Mouse (Mus musculus) fibroblast of lung, adult 2 months (primary cell): Measurements from ENCODE around the gene Fbxo34.

Experiments
- DNase-seq: peaks from one replicate; pipeline ENCODE4 v3.0.0-alpha.2; 2011; ENCODE audit warnings: low read depth

The Fbxo34 gene

DNA sequence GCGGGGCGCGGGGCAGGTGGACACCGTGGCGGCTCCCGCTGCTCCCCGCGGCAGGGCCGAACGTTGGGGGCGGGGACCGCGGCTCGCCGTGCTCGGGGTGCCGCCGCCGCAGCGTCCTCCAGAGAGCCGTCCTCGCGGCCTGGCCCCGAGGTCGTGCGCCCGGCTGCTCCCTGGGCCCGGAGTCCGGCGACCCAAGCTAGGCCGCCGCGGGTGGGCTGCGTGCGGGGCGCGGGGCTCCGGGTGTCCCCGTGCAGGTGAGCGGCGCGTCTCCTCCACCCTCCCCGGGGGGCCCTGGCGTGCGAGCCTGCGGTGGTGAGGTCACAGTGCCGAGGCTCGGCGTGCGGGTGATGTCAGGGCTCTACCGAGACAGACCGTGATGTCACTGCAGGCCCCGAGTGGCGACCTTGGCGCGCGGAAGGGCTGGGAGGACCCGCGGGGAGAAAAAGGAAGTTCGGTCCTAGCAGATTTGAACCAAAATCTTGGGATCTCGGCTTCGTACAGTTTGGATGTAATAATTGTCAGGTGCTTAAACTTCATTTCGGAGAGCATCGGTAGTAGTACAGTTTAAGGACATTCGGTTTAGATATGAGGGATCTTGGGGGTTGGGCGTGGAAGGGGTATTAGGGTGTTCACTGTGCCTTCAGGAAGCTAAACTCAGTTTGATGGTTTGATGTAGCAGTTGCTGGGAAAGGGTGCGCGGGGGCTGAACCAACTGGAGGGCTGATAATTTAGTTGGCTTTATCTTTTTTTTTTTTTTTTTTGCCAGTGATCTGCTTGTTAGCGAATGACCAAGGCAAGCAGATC is 22.7 kb downstream of the Fbxo34 start:
- DNase-seq: no peak

DNA sequence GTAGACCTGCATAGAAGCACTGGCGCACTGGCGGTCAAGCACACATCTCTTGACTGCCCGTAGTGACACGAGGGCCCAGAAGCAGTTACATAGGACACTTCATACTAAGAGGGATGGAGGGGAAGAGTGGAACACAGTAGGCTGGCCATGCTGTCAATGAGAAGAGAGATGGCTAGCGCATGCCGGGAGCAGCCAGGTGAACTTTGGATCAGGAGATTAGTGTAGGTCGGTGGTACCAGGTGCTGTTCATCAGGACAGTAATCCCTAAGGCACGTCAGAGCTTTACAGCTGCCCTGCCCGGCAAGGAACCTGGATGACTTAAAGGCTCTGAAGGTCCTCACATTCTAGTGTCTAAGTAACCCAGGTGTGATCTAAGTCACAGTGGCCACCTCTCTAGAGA is 23.7 kb downstream of the Fbxo34 start:
- no peak for DNase-seq

DNA sequence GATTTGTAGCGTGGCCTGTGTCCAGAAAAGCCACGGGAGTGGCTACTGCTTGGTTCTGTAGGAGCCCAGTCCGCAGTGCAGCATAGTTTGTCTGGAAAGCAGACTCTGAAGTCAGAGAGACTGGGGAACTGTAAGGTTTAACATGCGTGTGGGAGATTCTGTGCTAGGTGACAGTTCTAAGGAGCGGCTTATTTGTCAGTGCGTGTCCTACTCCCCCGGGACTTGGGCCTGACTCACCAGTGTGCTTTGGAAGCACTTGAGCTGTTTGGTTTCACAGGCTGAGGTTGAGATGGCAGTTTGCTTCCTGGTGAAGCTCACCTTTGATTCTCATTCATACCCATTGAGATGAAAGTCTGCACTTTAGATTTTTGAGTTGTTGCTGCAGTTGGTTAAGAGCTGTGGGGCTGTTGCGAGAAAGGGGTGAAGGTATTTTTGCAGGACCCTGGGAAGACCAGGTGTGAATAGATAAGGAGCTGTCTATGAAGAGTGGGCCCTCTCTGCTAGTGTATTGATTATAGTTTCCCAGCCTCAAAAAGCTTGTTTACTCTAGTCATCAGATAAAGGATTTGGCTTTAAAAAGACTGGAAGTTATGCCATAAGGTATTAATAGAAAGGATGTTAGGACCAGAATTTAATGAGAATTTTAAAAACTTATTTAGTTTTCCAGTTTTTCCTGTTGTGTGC is 24.5 kb downstream of the Fbxo34 start:
- no peak for DNase-seq

DNA sequence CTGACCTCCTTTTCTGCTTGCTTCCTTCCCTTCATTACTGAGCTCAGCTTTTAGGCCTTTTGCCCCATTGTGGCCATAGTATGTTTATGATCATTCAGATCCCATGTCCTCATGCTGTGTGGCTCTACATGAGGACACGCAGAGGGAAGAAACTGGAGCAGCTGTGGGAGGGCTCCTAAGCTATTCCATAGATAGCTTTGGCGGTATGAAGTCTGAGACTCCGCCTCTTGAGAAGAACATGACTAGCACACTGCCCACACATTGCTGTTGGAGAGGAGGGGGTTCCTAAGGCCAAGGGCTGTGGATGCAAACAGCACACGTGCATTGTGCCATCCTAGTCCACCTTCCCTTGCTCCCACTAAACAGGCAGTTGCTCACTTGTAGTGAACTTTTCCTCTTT is 26.0 kb downstream of the Fbxo34 start:
- no peak for DNase-seq

DNA sequence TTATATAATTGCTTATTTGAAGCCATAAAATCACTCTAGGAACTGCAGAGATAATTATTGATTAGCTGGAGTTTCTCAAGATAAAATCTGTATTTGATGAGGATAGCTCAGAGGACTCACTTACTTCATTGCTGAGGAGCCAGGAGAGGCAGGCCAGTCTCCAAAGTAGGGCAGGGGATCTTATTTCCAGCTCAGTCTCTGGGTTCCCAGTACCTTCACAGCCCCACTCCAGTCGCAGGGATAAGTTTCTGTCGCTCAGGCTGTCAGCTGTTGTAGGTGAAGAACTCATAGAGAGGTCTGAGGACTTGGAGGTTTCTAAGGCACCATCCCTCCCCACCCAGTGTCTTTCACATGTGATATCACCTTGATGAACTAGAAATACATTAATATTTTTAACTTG is 27.5 kb downstream of the Fbxo34 start:
- DNase-seq: no peak

DNA sequence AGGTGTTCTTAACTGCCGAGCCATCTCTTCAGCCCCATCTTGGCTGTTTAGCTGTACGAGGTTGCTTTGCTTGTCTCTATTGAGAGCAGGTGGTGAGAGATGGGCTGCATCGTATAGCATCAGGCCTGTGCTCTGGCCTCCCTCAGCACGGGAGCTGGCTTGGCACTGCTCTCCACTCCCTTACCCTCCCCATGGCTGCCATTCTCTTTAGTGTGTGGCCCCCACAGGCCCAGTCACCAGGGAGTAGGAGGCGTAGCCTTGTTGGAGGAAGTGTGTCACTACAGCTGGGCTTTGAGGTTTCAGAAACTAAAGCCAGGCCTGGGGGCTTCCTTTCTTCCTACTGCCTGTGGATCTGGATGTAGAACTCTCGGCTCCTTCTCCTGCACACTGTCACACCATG is 32.0 kb downstream of the Fbxo34 start:
- no peak for DNase-seq

DNA sequence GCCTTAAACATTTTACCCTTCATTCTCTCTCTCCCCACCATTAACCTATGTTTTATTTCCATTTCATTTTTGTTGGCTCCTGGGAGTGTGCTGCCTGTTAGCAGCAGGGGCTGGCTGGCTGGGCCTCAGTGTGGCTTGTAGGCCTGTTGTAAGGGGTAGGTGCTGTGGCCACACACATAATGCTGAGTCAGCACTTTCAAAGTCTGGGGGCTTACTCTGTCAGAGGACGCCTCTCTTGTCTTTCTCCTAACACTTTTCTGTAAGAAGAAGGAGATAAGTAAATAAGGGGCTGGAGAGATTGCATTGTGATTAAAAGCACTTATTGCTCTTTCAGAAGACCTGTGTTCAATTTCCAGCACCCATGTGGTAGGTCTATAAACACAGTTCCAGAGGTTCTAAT is 32.9 kb downstream of the Fbxo34 start:
- DNase-seq: no peak

DNA sequence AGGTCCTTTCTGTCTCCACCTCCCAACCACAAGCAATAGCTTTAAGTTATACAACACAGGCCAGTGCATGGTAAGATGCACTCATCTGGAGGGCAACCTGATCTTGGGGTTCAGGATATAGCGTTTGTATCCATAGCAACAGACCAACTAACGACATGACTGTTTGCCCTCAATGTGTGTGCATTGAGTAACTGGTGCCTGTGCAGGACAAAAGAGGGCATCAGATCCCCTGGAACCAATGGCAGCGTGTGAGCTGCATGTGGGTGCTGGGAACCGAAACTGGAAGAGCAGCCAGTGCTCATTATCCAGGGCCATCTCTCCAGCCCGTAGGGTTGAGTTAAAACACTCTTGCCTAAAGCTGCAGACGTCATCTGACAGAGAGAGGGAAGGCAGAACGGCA is 38.5 kb downstream of the Fbxo34 start:
- no peak for DNase-seq

DNA sequence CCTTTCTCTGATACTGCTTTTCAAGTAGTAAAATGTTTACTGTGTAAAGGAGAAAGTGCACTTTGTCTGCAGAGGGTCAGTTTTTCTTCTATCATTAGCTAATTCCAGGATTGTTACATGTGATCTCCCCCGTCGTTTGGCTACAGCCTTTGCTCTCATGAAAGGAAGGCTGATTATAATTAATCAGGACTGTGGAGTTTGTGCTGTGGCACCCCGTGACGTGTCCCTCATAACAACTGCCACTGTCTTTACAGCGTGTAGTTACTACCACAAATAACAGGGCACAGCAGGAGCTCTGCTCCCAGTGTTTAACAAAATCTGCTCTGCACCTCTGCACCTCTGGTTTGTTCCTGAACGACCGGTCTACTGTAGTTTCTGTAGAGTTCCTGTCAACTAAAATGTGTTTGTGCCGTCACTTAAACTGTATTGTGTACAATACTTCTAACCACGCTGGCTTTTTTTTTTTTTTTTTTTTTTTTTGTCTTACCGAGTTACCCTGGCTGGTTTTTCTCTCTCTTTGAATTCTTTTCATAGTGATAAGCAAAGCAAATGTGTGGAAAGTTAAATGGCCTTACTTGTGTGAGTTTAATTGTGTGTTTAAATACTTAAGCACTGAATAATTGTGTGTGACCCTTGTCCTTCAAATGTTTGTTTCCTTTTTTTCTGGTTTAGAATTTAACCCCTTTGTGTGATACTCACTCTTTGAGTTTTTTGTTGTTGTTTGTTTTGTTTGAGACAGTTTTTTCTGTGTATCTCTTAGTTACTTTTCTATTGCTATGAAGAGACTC is 39.3 kb downstream of the Fbxo34 start:
- no peak for DNase-seq

DNA sequence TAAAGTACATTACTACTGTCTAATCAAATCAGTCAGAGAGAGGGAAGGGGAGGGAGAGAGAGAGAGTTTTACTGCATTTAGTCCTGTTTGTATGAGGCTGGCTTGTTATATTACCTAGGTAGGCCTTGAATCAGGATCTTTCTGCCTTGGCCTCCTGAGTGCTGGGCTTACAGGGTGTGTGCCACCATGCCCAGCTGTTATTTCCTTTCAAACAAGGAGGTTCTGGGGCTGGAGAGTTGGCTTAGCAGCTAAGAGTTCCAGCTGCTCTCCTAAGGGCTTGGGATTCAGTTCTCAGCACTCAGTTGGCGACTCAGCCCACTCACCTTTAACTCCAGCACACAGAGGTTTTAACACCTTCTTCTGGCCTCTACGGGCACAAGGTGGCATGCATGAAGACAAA is 40.5 kb downstream of the Fbxo34 start:
- no peak for DNase-seq

DNA sequence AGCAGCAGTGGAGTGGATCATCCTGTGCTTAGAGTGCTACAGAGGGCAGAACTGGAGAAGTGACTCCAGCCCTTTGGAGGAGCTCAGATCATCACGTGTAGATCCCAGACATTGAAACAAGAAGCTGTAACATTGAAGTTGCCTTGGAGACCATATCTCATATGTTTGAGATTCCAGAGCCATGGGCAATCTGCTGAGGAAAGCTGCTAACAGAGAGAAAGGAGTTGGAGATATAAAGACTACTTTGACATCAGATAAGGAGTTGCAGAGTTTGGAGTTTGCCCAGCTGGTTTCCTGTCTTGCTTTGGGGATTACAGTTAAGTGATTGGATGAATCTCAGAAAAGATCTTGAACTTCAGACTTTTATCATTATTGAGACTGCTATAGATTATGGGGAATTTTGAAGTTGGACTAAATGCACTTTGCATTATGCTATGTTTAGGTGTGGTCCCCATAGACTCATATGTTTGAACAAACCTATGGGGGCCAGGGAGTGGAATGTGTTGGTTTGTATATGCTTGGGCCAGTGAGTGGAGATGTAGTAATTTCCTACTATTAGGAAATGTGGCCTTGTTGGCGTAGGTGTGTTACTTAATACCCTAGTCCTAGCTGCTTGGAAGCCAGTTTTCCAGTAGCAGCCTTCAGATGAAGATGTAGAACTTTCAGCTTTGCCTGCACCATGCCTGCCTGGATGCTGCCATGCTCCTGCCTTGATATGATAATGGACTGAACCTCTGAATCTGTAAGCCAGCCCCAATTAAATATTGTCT is 43.6 kb downstream of the Fbxo34 start:
- DNase-seq: no peak

DNA sequence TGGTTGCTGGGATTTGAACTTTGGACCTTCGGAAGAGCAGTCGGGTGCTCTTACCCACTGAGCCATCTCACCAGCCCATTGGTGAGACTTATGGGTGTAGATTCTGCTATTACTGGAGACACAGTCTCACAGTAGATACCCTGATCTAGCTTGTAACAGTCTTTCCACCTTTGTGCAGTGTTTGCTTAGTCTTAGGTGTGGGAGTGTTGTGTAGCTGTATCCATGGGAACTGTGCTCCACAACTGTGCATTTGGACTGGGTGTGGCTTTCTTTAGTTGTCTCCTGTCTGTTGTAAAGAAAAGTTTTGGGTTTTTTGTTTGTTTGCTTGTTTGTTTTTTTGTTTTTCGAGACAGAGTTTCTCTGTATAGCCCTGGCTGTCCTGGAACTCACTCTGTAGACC is 45.7 kb downstream of the Fbxo34 start:
- DNase-seq: no peak

DNA sequence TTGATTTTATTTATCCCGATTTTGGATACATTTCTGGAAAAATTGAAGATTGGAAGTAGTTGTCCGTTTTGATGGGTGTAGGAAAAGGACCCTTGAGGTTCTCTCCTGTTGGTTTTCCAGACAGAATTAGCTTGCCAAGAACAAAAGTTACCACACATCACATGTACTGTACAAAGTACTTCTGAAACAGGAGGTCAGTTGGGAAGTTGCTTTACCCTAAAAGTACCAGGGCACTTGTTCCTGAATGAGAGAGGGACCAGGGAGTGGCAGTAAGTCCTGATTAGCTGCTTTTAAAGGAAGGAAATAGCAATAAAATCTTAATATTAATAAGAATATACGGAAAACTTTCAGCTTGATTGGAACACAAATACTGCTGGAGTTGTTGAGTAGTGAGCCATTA is 46.9 kb downstream of the Fbxo34 start:
- DNase-seq: no peak

DNA sequence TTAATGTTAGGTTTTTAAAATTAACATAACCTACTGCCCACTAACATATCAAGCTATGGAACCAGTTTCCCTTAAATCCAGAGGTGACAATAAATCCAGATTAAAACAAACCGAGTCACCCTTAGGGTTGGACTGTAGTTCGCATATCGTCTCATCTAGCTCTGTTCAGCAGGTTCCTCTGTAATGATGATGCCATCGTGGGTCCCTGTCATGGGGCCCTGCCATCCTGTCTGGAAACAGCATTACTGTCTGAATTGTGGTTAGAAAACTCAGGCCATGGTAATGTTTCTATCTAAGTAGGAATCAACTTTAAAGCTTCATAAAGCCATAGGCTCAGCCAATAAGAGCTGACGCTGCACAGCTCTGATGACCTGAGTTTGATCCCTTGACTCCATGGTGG is 48.4 kb downstream of the Fbxo34 start:
- no peak for DNase-seq

DNA sequence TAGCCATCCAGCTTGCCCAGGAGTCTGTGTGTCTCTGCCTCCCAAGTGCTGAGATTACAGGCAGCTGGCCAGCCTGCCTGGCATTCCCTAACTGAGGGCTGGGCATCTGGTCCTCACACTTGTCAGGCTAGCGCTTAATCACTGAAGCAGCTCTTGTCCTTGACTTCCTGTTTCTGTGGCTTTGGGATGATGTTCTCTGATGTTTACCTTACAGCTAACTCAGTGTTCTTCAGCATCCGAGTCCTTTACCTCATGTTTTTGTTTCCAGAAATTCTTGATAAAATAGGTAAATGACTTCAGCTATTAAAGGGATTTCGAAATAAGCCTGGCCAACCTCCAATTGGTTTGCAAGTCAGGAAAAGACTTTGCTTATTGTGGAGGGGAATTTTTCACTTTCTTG is 53.8 kb downstream of the Fbxo34 start:
- DNase-seq: peak; percentile 36

DNA sequence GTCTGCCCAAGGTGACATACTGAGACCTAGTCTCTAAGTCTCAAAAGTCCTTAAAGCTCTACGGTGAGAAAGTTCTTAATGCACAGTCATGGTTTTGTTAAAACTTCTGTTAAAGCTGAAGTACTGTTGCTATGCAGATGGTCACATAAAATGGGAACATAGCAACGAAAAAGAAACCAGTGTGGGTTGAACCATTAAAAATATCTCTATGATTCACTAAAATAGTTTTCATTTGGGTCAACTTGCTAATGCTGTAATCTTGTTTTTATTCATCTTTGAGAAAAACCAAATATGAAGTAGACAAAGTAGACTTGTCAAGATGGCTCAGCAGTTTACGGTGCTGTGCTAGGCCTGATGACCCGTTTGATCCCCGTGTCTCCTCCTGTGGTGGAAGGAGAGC is 56.5 kb downstream of the Fbxo34 start:
- peak; percentile 36 for DNase-seq

DNA sequence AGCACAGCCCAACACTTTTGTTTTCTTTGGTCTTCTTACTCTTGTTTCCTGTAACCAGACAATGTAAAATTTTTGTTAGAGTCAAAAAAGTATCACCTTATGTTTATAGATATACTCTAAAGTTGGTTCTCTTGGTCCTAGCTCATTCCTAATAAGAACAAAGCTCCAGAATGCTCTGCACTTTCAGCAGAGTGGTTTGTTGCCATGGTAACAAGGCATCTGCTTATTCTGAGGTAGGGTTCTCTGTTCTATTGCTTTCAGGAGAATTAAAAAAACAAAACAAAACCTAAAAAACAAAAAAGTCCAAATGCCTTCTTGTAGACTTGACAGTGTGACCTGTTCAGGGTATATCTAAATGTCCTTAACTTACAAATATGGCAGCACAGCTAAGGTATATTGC is 57.8 kb downstream of the Fbxo34 start:
- DNase-seq: no peak

DNA sequence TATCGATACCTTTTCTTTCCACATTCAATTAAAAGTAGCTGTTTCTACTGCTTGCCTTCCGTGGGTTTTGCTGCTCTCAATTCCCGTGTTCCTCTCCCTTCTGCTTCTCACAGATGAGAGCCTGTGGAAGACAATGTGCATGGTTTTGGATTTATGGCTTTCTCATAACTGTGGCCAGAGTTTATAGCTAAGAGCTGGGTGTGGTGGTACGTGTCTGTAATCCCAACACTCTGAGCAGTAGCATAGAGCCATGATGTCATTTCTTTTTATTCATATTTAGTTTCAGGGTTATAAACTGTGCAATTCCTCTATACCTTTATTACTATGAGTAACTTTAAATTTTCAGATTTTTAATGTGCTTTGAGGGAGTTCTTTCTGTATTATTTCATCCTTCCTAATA is 60.0 kb downstream of the Fbxo34 start:
- DNase-seq: no peak

DNA sequence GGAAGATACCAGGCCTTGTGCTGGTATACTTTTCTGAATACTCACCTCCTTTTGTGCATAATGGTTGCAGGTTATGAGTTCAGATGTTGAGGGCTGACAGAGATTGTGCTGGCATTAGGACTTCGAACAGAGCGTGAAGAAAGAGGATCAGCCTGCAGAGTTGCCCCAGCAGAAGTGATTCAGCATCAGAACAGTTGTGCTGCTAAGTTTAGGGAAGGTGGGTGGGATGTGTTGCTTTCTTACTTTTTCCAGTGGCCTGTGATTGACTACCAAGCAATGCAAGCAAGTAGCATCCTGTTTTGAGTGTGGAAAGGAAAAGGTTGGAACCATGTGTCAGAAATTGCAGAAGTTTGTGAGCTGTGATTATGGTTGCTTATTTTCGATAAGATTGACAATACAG is 63.4 kb downstream of the Fbxo34 start:
- no peak for DNase-seq

DNA sequence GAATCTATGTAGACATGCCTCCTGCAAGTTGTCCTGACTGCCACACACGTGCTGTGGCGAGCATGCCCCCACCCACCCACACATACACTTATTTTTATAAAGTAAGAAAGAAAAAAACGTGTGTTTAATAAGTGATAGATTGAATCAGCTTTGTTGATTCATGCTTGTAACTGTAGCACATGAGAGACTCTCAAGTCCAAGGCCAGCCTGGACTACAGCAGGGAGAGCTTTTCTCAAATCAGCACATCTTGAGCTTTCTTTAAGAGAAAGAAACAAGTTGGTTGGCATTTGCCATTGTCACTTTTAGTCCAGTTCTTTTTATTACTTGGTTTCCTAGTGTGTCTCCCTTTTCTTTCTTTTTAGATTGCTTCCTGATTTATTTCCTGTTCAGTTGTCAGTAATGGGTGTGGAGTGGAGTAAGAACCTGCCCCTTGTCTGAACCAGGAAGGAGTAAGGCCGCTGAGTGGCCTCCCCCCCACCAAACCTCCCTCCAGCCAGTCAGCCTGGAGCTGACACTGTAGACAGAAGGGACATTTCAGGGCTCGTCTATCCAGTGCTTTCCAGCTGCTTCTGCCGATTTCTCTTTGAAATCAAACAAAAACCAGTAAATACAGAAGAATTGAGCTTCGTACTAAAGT is 64.7 kb downstream of the Fbxo34 start:
- no peak for DNase-seq

DNA sequence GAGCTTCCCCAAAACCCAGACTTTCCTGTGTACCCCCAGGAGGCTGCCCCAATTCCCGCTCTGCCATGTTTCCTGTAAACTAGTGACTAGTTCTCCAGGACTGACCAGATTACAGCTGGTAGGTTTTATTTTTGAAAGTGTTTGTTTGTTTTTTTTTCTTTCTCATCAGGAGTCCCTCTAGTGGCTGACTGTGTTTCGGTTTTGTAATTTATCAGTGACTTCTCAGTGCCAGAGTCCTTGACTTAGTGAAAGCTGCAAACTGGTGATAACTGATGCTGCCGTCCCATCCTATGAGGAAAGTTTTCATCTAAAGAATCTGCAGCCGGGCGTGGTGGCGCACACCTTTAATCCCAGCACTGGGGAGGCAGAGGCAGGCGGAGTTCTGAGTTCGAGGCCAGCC is 65.4 kb downstream of the Fbxo34 start:
- DNase-seq: no peak

DNA sequence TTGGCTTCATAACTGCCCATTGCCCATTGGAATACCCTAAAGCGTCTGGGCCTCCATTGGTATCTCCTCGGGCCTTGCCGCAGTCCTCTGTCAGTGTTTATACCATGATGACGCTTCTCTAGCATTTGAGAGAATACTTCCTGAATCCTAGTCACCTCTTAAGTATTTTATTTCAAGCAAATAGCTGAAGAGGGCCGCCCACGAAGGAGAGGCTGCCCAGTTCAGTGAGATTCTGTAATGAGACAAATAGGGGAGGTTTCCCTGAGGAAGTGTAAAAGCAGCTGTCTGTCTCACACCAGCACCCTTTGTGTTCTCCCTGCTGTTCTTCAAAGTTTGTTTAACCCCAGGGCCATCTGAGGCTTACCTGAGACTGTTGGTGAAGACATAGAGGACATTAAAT is 66.5 kb downstream of the Fbxo34 start:
- DNase-seq: no peak
